Mouse (Mus musculus): ENCODE results near the gene Lmx1b.

Lmx1b gene

DNA sequence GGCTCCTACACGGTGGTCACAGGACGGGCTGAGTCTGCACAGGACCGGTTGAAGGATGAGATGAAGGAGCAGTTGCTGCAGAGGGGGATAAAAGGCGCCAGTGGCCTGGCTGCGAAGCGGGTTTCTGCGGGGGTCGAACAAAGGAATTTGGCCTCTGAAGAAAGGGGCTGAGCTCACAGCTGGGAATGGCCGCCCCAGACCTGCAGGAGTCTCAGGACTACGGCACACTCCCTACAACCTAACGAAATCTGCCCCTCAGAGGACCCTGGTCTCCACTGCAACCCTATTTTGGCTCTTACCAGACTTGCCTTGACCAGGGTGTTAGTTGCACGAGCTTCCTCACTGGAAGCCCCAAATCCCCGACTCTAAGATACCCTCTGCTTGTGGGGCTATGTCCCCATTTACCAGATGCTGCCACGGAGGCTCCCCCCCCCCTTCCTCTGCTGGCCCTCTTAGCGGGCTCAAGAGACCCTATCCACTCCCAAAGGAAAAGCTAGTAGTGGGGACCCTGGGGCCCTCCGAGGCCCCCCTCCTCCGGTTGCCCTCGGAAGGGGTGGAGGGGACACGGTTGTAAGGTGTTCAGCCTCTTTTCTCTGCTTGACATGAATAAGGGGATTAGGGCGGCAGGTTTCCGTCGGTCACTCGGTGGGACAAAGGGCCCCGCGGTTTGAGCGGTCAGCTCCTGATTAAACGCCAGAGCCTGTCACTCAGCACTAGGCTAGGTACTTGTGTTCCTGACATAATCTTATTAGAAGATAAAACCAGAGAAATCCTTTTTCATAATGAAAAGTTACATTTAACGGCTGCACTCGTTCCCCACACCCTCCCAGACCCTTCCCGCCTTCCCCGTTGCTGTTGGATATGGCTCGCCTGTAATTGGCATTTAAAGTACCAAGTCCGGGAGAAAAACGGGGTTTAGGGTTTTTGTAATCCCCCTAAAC lies 10.0 kb downstream of the Lmx1b start:
- DNase-seq (ENCODE audit: low spot score in 2 of 2) = no peak

GRCm38 (mm10) chr2:33629641-33630040 lies 10.7 kb downstream of the Lmx1b start:
- DNase-seq (ENCODE audit: low spot score in 2 of 2) = no peak

- no peak for DNase-seq (ENCODE audit: low spot score in 2 of 2)
These were observed 11.5 kb downstream of the Lmx1b start for GRCm38 (mm10) chr2:33628791-33629190.

- no peak for DNase-seq (ENCODE audit: low spot score in 2 of 2)
These were observed 13.3 kb downstream of the Lmx1b start for GRCm38 (mm10) chr2:33627058-33627375.

- no peak for DNase-seq (ENCODE audit: low spot score in 2 of 2)
These were observed 13.9 kb downstream of the Lmx1b start for GRCm38 (mm10) chr2:33626262-33627057.

DNA sequence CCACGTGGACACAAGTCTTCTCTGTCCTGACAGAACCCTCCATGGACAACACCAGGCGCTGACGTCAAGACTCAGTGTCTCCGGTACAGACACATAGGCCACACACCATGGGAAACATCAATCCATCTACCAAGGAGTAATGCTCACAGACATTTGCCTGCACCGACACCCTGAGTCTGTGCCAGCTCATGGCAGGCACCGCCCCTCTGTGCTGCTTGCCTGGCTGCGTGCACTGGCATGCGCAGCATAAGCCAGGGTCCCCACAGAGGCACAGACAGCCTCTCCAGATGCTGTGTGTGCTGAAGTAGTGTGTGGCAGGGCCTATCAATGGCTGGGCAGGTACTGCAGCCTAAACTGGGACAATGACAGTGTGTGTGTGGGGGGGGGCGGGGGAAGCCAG lies 22.6 kb downstream of the Lmx1b start:
- DNase-seq (ENCODE audit: low spot score in 2 of 2) = no peak

DNA sequence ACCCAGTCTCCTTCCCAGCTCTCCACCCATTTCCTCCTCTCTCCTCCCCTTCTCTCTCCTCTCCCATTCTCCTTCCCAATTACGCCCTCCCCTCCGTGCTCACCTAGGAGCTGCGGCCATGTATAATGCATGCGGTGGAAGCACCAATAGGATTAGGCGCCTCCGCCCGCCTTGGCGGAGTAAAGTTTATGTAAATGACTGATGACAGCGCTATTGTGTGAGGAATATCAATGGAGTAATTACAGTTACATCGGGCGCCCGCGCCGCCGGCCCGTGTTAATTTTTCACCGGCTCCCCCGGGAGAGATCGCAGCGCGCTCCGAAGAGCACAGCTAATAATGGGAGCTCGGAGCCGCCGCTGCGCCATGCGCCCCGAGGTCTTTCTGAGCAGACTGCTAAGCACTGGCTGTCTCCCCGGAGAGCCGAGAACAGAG lies 23.9 kb downstream of the Lmx1b start:
- no peak for DNase-seq (ENCODE audit: low spot score in 2 of 2)

- DNase-seq (ENCODE audit: low spot score in 2 of 2) = no peak
These were observed 24.4 kb downstream of the Lmx1b start for GRCm38 (mm10) chr2:33615843-33616344.

DNA sequence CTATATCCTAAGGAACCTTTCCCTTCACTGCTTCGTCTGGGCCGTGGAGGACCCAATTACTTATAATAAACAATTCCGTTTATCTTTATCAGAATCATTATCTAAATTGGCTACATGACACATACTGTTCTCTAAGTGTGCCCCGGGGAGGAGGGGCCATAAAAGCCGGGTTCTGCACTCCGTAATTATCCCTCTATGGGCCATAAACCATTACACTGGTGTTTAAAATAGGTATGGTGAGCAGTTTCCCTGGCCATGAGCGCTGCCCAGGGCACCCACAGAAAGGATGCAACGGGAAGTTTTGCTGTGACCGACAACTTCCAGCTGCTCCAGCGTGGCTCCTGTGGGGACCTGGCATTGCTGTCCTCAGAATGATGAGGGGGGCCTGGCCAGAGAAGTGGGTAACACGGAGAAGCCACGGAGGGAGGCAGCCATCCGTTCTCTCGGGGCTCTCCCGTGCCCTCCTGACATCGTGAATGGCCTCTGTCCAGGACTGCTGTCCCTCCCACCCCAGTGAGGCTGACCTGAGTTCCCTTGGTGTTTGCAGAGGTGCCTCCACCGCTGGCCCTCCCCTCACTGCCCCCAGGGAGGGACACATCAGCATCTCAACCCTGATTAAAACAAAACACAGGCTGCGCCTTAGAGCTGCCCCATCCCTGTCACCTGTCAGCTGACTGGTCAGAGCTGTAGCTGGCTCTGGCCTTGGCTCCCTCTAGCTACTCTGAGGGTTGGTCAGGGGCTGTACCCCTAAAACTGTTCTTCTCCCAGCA lies 34.6 kb downstream of the Lmx1b start:
- no peak for DNase-seq (ENCODE audit: low spot score in 2 of 2)

DNA sequence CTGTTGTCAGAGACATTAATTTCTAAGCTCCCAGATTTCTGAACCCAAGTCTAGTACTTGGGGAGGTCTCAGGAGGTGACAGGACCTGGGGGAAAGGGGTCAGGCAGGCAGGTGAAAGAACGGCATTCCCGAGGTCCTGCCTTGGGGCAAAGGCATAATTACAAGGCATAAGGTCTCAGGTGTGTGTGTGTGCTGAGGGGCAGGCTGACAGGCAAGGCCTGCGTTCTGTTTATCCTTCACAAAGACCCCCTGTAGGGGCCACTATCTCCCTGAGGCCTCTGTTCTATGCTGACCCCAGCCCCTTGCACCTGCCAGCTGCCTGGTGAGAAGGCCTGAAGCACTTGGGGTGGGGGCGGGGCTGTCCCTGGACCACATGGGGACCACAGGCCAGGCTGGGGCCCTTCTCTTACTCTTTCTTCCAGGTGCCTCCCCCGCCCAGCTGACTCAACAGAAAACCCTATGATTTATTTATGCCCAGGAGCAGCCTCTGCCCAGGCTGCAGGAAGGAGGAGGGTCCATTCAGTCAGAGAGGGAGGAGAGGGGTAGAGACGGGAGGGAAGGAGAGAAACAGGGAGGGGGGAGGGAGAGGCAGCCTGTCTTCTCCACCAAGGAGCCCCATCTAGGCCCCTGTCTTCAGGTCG lies 35.3 kb downstream of the Lmx1b start:
- DNase-seq (ENCODE audit: low spot score in 2 of 2) = no peak

GRCm38 (mm10) chr2:33600520-33600919 lies 39.8 kb downstream of the Lmx1b start:
- no peak for DNase-seq (ENCODE audit: low spot score in 2 of 2)

- no peak for DNase-seq (ENCODE audit: low spot score in 2 of 2)
These were observed 42.9 kb downstream of the Lmx1b start for GRCm38 (mm10) chr2:33597384-33597783.

GRCm38 (mm10) chr2:33595085-33595423 lies 45.3 kb downstream of the Lmx1b start:
- no peak for DNase-seq (ENCODE audit: low spot score in 2 of 2)

DNA sequence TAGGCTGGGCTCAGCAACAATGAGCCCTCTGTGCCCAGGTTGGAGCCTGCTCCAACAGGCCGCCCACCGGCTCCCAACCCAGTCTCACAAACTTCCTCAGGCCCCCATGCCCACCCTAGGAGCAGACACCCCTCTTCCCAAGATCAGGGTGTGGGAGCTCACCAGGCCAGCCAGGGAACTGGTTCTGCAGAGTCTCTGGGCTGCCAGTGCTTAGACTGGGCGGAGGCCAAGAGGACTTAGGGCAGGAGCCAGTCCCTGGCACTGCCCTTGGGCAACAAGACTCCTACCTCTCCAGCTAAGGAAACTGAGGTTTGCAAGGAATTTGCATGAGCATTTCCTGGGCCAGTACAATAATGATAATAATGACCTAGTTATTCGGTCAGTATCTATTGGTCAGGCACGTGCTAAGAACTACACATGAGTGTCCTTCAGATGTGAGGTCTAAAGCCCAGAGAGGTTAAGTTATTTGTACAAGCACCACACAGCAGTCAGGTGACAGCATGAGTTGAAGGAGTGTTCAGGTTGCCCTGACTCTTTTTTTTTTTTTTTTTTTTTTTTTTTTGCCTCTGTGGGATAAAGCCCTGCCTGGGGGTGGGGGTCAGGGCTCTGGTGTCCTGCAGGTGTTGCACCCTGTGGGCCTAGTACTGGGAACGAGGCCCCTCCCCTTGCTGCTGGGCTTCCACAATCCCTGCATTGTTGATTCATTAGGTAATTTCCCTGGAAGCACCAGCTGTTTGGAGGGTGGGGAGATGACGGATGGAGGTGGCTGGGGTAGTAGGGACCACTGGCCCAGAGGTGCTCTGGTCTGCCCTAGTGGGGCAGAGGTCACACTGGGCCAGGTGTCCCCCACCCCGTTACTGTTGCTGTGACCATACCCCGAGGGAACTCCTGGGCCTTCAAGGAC lies 45.9 kb downstream of the Lmx1b start:
- DNase-seq (ENCODE audit: low spot score in 2 of 2) = peak in 1 of 2 experiments; percentile 53

DNA sequence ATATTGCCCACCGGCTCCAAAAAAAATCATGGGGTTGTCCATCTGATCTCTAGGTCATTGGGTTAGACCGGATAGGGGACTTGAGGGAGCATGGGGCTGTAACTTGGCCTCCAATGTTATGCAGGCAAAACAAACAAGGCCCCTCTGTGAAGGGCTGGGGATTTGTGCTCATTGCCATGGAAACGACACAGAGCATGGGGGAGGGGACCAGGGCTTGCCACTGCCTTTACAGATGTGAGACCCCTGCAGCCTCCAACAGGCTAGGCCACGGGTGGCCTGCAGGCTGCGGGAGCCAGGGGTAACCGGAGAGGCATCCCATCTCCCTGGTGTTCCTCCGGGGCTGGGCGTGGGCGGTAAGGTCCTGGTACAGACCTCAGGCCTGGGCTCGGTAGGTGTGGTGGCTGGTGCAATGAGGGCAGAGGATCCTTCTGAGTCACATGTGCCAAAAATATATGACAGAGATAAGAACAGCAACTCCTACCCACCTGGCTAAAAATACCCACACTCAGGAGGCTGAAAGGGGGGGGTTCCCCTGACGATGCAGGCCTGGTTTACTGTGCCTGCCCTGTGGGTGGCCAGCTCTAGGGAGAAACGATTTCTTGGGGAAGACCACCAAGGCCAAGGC lies 47.3 kb downstream of the Lmx1b start:
- no peak for DNase-seq (ENCODE audit: low spot score in 2 of 2)

GRCm38 (mm10) chr2:33589280-33589679 lies 51.0 kb downstream of the Lmx1b start:
- DNase-seq (ENCODE audit: low spot score in 2 of 2) = no peak

GRCm38 (mm10) chr2:33584937-33585910 lies 55.1 kb downstream of the Lmx1b start:
- DNase-seq (ENCODE audit: low spot score in 2 of 2) = no peak

GRCm38 (mm10) chr2:33583761-33584160 lies 56.5 kb downstream of the Lmx1b start:
- DNase-seq (ENCODE audit: low spot score in 2 of 2) = no peak

DNA sequence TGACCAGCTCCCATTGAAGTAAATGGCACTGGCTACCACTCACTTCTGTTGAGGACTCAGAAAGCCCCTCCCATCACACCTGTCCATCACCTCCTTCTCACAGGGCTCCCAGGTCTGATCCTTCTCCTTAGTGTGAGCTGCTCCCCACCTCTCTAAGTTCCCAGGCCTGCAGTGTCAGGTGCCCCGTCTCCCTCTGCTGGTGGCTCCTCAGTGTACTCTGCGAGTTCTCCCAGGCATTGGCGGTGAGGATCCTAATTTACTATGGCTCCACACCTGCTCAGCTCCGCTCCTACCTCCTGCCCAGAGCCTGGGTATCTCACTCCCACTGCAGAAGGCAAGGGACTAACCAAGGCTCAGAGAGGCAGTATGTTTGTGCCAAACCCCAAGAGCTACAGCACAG lies 57.0 kb downstream of the Lmx1b start:
- DNase-seq (ENCODE audit: low spot score in 2 of 2) = no peak

Measured in urinary bladder, adult 18-20 months (tissue).